Mouse (Mus musculus): Measurements from ENCODE around the gene Nr1i2.
"Not testable (repeated sequence)": the region's sequence is repeated elsewhere in the genome, so short reads cannot be mapped to it uniquely, and the experiment has no call there.

GRCm38 (mm10) chr16:38222491-38222890, 72.1 kb downstream of the Nr1i2 start:
- not testable (repeated sequence) for TF ChIP-seq POLR2A (IDR thresholded peaks at IDR 0.05; ENCODE audit: low read depth, low read length); CTCF (IDR thresholded peaks at IDR 0.05; ENCODE audit: borderline replicate concordance, insufficient read depth, low read length)

Data from embryonic fibroblast, embryonic 13.5 days (primary cell).